Mouse (Mus musculus): ENCODE results near the gene Glp2r. TPM values are rescaled to one million over a fixed set of nuclear protein-coding genes. Genes with fewer than 3 reads are reported as not detected.
A peak's percentile ranks its signal among the peaks of the same experiment; 100 is the strongest.

Glp2r gene
- 0.17 and 0.18 TPM in 2 replicates for polyA plus RNA-seq (2016; fragmentation: Nextera tagmentation; extraction: Ambion mirVana)

DNA sequence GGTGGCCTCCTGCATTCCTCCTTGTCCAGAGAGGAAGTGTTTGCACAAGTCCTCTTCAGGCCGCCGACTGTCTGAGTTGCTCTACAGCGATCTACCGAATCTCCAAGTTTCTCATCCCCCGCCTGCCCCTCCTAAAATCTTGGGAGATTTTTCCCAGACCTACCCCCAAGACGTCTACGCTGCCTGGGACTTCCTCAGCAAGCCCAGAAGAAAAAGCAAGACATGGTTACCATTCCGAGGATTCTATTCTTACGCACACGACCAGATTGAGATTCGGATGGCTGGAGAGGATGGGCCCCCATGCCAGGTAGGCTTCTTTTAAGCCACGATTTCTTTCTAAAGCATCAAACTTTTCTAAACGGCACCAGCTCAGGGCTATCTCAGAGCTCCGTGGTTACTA is at the start of gene Glp2r:
Gene Glp2r (minus strand): TSS at position 101 of the 400 bp plus-strand sequence.
- Histone ChIP-seq H3K27me3 (replicated peaks) (peaks cover 5% of the 10 kb centered on the region), H3K4me1 (no peaks in the 10 kb centered on the region), H3K4me3 (no peak within 1 kb of the TSS), H3K36me3 (no peaks in the 10 kb centered on the region), H3K9me3 (replicated peaks) (no peaks in the 10 kb centered on the region), H3K27ac (no peak within 1 kb of the TSS), H3K9ac (no peak within 1 kb of the TSS), H3K4me2 (no peak within 1 kb of the TSS)
- no peak for ATAC-seq
- 65% methylated on average over 14 of the region's 14 CpGs for WGBS (ENCODE audit: insufficient replicate concordance)

DNA sequence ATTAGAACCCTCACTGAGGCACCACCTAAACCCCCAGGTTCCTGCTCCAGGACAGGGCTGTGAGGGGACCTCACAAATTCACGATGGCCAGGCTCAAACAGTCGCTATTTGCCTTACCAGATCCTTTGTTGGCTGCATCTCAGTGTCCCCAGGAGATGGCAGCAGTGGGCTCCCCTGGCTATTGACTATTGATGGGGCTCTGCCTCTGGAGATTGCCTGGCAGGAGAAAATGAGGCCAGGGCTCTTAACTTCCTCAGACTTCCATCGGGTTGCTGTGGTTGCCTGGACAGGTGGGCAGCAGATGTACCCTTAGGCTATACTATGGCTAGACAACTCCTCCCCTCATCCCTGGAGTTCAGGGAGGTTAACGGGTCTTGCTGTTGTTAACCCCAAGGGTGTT is 49.3 kb upstream of the Glp2r start:
- Histone ChIP-seq H3K4me3 (no peak overlapping the region), H3K27ac (no peak overlapping the region), H3K4me2 (no peak overlapping the region), H3K9ac (no peak overlapping the region), H3K27me3 (replicated peaks) (no peaks in the 10 kb centered on the region), H3K36me3 (no peaks in the 10 kb centered on the region), H3K4me1 (no peaks in the 10 kb centered on the region), H3K9me3 (replicated peaks) (no peaks in the 10 kb centered on the region)
- WGBS (ENCODE audit: insufficient replicate concordance) = 22% methylated on average over 4 of the region's 4 CpGs
- ATAC-seq = no peak

DNA sequence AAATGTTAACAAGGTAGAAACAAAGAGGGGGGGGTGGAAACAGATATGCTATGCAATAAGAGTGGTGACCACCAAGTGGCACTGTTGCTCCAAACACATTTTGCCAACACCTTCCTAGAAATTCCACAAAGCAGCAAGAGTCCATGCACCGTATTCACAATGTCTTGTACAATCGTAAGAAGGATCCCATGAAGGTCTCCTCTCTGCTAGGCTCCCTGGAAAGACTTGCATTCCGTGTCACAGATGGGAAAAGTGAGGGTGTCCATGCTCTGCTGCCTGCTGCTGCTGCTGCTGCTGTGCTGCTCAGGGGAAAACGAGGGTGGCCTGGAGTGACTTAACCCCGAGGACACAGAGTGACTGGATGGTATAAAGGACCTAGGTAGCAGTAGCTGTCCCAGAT is 48.7 kb upstream of the Glp2r start:
- no peak overlapping the region for H3K4me3 ChIP-seq
- no peak overlapping the region for H3K27ac ChIP-seq
- no peak for ATAC-seq
- 22% methylated on average over 5 of the region's 5 CpGs for WGBS (ENCODE audit: insufficient replicate concordance)
- H3K9me3 ChIP-seq (replicated peaks) = no peaks in the 10 kb centered on the region
- no peak overlapping the region for H3K9ac ChIP-seq
- no peaks in the 10 kb centered on the region for H3K36me3 ChIP-seq
- H3K4me2 ChIP-seq = 0 out of 2 replicates have a peak overlapping the region, but pooled peaks have one; percentile 8
- H3K27me3 ChIP-seq (replicated peaks) = no peaks in the 10 kb centered on the region
- no peaks in the 10 kb centered on the region for H3K4me1 ChIP-seq

DNA sequence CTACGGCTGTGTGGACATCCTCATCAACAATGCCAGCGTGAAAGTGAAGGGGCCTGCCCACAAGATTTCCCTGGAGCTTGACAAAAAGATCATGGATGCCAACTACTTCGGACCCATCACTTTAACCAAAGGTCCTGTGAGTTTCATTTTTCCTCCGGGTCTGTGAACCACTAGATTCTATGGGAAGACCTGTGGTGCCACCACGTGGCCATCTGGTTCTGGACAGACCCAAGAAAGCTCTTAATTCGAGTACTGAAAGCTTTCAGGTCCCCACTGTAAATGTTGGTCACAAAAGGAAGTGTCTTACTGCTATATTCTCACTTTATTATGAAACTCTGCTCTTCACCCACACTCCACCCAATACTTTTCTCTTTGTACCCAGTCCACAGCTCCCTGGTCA is 40.6 kb upstream of the Glp2r start:
- no peak for ATAC-seq
- no peaks in the 10 kb centered on the region for H3K27me3 ChIP-seq (replicated peaks)
- WGBS (ENCODE audit: insufficient replicate concordance) = 52% methylated on average over 6 of the region's 6 CpGs
- H3K4me2 ChIP-seq = no peak overlapping the region
- H3K36me3 ChIP-seq = no peaks in the 10 kb centered on the region
- H3K9me3 ChIP-seq (replicated peaks) = no peaks in the 10 kb centered on the region
- H3K9ac ChIP-seq = no peak overlapping the region
- no peak overlapping the region for H3K4me3 ChIP-seq
- H3K27ac ChIP-seq = no peak overlapping the region
- no peaks in the 10 kb centered on the region for H3K4me1 ChIP-seq

DNA sequence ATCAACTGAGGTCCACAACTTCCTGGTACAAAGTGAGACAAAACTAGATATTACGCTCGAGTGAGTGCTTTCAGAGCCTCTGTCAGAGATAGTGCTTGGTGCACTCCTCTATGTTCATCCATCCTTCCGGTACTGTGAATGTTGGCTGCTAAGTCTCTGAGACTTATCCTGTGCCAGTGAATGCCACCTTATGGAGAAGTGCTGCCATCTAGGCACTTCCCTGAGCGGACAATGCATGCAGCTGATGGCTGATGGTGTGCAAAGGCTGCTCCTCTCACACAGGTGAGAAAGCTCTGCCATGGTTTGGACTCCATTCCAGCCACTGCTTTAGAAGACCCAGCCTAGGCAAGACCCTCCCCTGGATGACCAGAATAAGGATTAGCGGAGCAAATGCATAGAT is 37.1 kb upstream of the Glp2r start:
- H3K36me3 ChIP-seq = no peaks in the 10 kb centered on the region
- no peak for ATAC-seq
- H3K4me2 ChIP-seq = no peak overlapping the region
- no peaks in the 10 kb centered on the region for H3K27me3 ChIP-seq (replicated peaks)
- H3K9ac ChIP-seq = no peak overlapping the region
- WGBS (ENCODE audit: insufficient replicate concordance) = 59% methylated on average over 5 of the region's 5 CpGs
- no peaks in the 10 kb centered on the region for H3K9me3 ChIP-seq (replicated peaks)
- no peaks in the 10 kb centered on the region for H3K4me1 ChIP-seq
- no peak overlapping the region for H3K4me3 ChIP-seq
- H3K27ac ChIP-seq = no peak overlapping the region

DNA sequence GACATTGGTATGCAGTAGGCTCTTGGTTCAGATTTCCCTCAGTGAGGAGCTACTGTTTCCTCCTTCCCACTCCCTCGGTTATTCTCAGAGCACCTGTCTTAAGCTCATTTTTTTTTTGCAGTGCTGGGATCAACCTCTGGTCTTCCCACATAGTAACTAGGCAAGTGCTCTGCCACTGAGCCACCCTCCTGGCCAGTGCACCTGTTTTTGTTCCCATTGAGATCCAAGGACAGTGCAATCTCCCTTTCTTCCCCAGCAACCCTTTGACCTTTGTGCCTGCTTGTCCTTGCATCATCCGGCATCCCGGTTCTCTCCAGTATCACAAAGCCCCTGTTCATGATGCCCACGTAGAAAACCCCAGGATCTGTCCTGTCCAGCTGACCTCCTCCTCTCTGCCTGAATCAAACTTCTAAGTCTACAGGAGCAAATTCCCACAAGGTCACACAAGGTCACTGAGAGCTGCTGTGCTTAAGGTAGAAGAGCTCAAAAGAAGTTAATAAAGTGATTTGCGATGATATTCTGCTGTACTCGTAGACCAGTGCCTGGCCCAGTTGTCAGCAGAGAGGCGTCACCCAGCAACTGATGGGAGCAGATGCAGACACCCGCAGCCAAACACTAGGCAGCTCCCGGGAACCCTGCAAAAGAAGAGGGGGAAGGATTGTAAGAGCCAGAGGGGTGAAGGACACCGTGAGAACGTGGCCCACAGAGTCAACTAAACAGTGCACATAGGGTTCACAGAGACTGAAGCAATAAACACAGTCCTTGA is 36.1 kb upstream of the Glp2r start:
- no peak overlapping the region for H3K4me3 ChIP-seq
- H3K27me3 ChIP-seq (replicated peaks) = no peaks in the 10 kb centered on the region
- 68% methylated on average over 11 of the region's 11 CpGs for WGBS (ENCODE audit: insufficient replicate concordance)
- no peak overlapping the region for H3K4me2 ChIP-seq
- no peak overlapping the region for H3K27ac ChIP-seq
- no peaks in the 10 kb centered on the region for H3K9me3 ChIP-seq (replicated peaks)
- H3K4me1 ChIP-seq = no peaks in the 10 kb centered on the region
- no peak overlapping the region for H3K9ac ChIP-seq
- ATAC-seq = no peak
- H3K36me3 ChIP-seq = no peaks in the 10 kb centered on the region

DNA sequence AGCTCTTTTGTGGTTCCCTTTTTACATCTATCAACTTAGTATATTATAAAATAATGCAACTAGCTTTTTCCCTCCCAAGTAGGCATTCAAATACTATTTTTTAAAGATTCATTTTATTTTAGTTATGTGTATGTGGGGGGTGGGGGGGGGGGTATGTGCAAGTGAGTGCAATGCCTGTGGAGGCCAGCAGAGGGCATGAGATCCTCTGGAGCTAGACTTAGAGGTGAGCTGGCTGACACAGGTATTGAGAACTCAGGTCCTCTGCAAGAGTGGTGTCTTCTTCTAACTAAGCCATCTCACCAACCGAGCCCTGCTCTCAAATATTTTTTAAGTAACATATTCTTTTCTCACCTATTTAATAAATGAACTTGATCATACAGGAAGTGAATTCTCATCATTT is 34.6 kb upstream of the Glp2r start:
- no peak overlapping the region for H3K27ac ChIP-seq
- ATAC-seq = no peak
- no peak overlapping the region for H3K9ac ChIP-seq
- no peaks in the 10 kb centered on the region for H3K27me3 ChIP-seq (replicated peaks)
- no peaks in the 10 kb centered on the region for H3K4me1 ChIP-seq
- H3K4me2 ChIP-seq = no peak overlapping the region
- H3K36me3 ChIP-seq = no peaks in the 10 kb centered on the region
- H3K4me3 ChIP-seq = no peak overlapping the region
- no peaks in the 10 kb centered on the region for H3K9me3 ChIP-seq (replicated peaks)
- 73% methylated on average over 1 of the region's 1 CpGs for WGBS (ENCODE audit: insufficient replicate concordance)

DNA sequence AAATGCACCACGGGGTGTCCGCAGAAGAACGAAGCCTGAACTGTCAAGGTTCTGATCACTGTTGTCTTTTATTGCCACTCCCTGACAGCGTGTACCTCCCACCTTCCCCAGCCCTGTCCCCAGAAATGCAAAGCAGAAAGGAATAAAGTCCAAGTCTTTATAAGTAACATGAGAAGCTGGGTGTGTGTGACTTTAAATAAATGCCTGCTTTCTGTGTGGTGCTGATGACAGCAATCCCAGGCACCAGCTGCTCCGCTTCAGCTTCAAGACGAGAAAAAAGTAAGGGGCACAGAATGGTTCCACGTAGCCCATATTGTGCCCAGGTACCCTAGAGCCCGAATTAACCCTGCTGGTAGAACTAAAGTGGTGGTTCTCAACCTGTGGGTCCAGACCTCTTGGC is 30.2 kb upstream of the Glp2r start:
- no peak overlapping the region for H3K4me2 ChIP-seq
- ATAC-seq = no peak
- no peaks in the 10 kb centered on the region for H3K27me3 ChIP-seq (replicated peaks)
- H3K9me3 ChIP-seq (replicated peaks) = no peaks in the 10 kb centered on the region
- H3K27ac ChIP-seq = no peak overlapping the region
- H3K4me3 ChIP-seq = no peak overlapping the region
- 65% methylated on average over 8 of the region's 8 CpGs for WGBS (ENCODE audit: insufficient replicate concordance)
- H3K4me1 ChIP-seq = no peaks in the 10 kb centered on the region
- no peaks in the 10 kb centered on the region for H3K36me3 ChIP-seq
- no peak overlapping the region for H3K9ac ChIP-seq

DNA sequence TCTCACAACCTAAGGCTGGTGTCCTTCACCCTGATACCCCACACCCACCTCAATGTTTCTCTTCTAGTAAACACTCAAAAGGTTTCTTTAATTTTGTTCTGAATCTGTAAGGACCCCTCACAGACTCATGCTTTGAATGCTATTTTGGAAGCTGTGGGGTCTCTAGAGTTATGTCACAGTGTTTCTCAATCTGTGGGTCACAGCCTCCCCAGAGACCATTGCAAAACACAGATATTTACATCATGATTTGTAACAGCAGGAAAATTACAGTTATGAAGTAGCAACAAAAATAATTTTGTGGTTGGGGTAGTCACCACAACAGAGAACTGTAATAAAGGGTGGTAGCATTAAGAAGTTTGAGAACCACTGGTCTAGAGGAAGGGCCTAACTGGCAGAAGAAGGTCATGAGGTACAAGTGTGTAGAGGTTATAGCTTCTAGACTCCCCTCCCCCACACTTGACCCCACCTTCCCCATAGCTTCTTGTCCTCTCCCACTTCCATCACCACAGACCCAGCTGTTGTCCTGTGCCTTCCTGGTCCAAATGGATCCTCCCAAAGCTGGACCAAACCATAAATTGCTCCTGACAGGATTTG is 29.3 kb upstream of the Glp2r start:
- no peaks in the 10 kb centered on the region for H3K27me3 ChIP-seq (replicated peaks)
- H3K4me2 ChIP-seq = no peak overlapping the region
- no peaks in the 10 kb centered on the region for H3K36me3 ChIP-seq
- no peak overlapping the region for H3K9ac ChIP-seq
- ATAC-seq = no peak
- H3K9me3 ChIP-seq (replicated peaks) = no peaks in the 10 kb centered on the region
- no peak overlapping the region for H3K4me3 ChIP-seq
- no peak overlapping the region for H3K27ac ChIP-seq
- no peaks in the 10 kb centered on the region for H3K4me1 ChIP-seq

DNA sequence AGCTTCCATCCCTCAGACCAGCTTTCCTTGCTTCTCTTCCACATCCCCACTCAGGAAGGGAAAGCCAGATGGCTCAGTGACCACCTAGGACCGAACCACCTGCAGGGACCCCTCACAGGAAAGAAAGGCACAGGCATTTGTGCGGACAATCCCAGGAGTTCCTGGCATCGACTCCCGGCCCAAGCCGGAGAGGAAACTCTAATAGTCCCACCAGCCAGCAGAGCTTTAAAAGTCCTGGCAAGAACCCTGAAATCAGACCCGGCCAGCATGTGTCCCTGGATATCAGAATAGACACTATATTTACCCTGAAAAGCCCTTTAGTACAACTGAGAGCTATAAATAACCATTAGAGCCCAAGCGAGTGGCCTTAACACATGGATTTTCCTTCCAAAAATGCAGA is 27.0 kb upstream of the Glp2r start, which contains the start of gene Dhrs7c:
Gene Dhrs7c (plus strand): TSS at position 257 of the 400 bp plus-strand sequence.
- H3K36me3 ChIP-seq = no peaks in the 10 kb centered on the region
- H3K4me1 ChIP-seq = no peaks in the 10 kb centered on the region
- H3K4me2 ChIP-seq = no peak within 1 kb of the TSS
- 76% methylated on average over 7 of the region's 7 CpGs for WGBS (ENCODE audit: insufficient replicate concordance)
- H3K9me3 ChIP-seq (replicated peaks) = no peaks in the 10 kb centered on the region
- no peak within 1 kb of the TSS for H3K4me3 ChIP-seq
- H3K9ac ChIP-seq = no peak within 1 kb of the TSS
- no peak for ATAC-seq
- H3K27me3 ChIP-seq (replicated peaks) = no peaks in the 10 kb centered on the region
- no peak within 1 kb of the TSS for H3K27ac ChIP-seq

DNA sequence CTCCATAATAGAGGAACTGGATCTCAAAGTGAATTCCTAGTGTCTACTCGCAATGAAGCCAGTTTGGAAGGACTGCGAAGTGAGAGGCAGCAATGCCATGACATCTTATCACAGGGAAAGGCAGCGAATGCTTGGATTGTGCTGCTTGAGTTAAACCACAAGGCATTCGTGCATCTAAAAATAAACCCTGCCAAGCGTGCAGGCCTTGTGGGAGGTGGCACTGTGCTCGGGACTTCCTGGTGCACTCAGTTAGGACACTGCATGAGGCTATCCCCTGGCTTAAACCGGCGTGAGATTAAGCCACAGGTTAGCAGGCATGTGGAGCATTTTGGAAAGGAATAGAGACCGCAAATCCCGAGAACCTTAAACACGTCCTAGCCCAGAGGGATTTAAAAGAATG is 19.2 kb upstream of the Glp2r start:
- no peaks in the 10 kb centered on the region for H3K36me3 ChIP-seq
- H3K9me3 ChIP-seq (replicated peaks) = no peaks in the 10 kb centered on the region
- WGBS (ENCODE audit: insufficient replicate concordance) = 40% methylated on average over 11 of the region's 11 CpGs
- no peak overlapping the region for H3K4me2 ChIP-seq
- no peak overlapping the region for H3K27ac ChIP-seq
- H3K4me1 ChIP-seq = no peaks in the 10 kb centered on the region
- no peak overlapping the region for H3K9ac ChIP-seq
- no peak for ATAC-seq
- H3K4me3 ChIP-seq = no peak overlapping the region
- no peaks in the 10 kb centered on the region for H3K27me3 ChIP-seq (replicated peaks)

DNA sequence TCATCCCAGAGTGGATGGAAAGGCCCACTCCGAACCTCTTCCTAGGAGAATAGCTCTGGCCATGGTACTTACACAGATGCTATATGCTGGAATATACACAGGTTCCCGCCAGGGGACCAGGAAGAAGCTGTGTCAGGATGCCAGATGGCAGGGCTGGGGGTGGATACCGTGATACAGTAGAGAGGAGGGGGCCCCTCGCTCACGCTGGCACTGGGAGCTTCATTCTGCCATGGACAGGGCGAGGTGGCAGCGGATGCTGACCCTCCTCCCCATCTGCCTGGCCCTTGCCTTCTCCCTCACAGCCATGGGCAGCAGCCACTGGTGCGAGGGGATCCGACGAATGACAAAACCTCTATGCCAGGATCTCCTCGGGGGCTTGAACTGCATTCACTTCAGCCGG is 3.4 kb upstream of the Glp2r start, which contains the start of gene Gsg1l2:
Gene Gsg1l2 (plus strand): TSS at position 230 of the 400 bp plus-strand sequence.
- no peak within 1 kb of the TSS for H3K27ac ChIP-seq
- 72% methylated on average over 12 of the region's 12 CpGs for WGBS (ENCODE audit: insufficient replicate concordance)
- no peaks in the 10 kb centered on the region for H3K4me1 ChIP-seq
- ATAC-seq = no peak
- no peaks in the 10 kb centered on the region for H3K36me3 ChIP-seq
- no peak within 1 kb of the TSS for H3K4me3 ChIP-seq
- no peak within 1 kb of the TSS for H3K4me2 ChIP-seq
- no peaks in the 10 kb centered on the region for H3K9me3 ChIP-seq (replicated peaks)
- H3K9ac ChIP-seq = no peak within 1 kb of the TSS
- peaks cover 5% of the 10 kb centered on the region for H3K27me3 ChIP-seq (replicated peaks)

Data from liver, embryonic 12.5 days (tissue).